Comparison of ENCODE assay signal across 8 mouse cellular contexts in genomic region chr14:76479867-76480266, GRCm38 (mm10).
DNase-seq lines count a peak whose midpoint lies in the region; ATAC-seq and TF ChIP-seq lines count a peak whose summit lies in the region.

No protein-coding gene starts in this region.

- H3K4me2 ChIP-seq in forebrain, embryonic 15.5 days (replicated peaks), result no peak overlapping the region
- no peak overlapping the region for H3K4me2 ChIP-seq in forebrain, embryonic 12.5 days
- H3K4me2 ChIP-seq in kidney, postnatal 0 days (ENCODE audit: low read length), result no peak overlapping the region; the same call in 1 of the 2 replicates

- no peak overlapping the region for H3K4me3 ChIP-seq in forebrain, embryonic 15.5 days
- no peak overlapping the region for H3K4me3 ChIP-seq in forebrain, embryonic 12.5 days (replicated peaks)
- H3K4me3 ChIP-seq in embryonic fibroblast, embryonic 13.5 days (ENCODE audit: insufficient read depth, low read length), result no peak overlapping the region
- no peak overlapping the region for H3K4me3 ChIP-seq in kidney, postnatal 0 days (replicated peaks; ENCODE audit: low read depth, low read length)

- H3K9ac ChIP-seq in forebrain, embryonic 15.5 days (replicated peaks), result no peak overlapping the region
- no peak overlapping the region for H3K9ac ChIP-seq in forebrain, embryonic 12.5 days
- no peak overlapping the region for H3K9ac ChIP-seq in kidney, postnatal 0 days (ENCODE audit: low read depth, low read length)

- no peak overlapping the region for H3K27ac ChIP-seq in forebrain, embryonic 15.5 days (replicated peaks)
- H3K27ac ChIP-seq in forebrain, embryonic 12.5 days, result no peak overlapping the region
- peak overlapping the region; percentile 44; the same call in 1 of the 2 replicates for H3K27ac ChIP-seq in embryonic fibroblast, embryonic 13.5 days (ENCODE audit: insufficient read depth, low read length)
- H3K27ac ChIP-seq in kidney, postnatal 0 days, result 0 out of 2 replicates have a peak overlapping the region, but pooled peaks have one; percentile 62

- 38% methylated on average over 6 of the region's 6 CpGs for WGBS in forebrain, embryonic 15.5 days
- 42% methylated on average over 6 of the region's 6 CpGs for WGBS in forebrain, embryonic 12.5 days
- WGBS in kidney, postnatal 0 days, result 21% methylated on average over 6 of the region's 6 CpGs

- no peak for TF ChIP-seq POLR2A in embryonic fibroblast, embryonic 13.5 days (IDR thresholded peaks at IDR 0.05; ENCODE audit: low read depth, low read length)

- H3K36me3 ChIP-seq in forebrain, embryonic 15.5 days, result no peaks in the 10 kb centered on the region
- no peaks in the 10 kb centered on the region for H3K36me3 ChIP-seq in forebrain, embryonic 12.5 days (replicated peaks)
- no peaks in the 10 kb centered on the region for H3K36me3 ChIP-seq in kidney, postnatal 0 days (ENCODE audit: insufficient read depth, low read length)

- 0 out of 2 replicates have a peak, but pooled peaks have one; percentile 48 for ATAC-seq in forebrain, embryonic 15.5 days (replicated peaks)
- ATAC-seq in forebrain, embryonic 12.5 days (ENCODE audit: low FRiP score), result no peak
- no peak; the same call in 1 of the 2 replicates for ATAC-seq in kidney, postnatal 0 days (replicated peaks; ENCODE audit: low FRiP score, low read depth)

- no peaks in the 10 kb centered on the region for H3K9me3 ChIP-seq in forebrain, embryonic 15.5 days
- no peaks in the 10 kb centered on the region for H3K9me3 ChIP-seq in forebrain, embryonic 12.5 days
- H3K9me3 ChIP-seq in kidney, postnatal 0 days (replicated peaks; ENCODE audit: low read length), result no peaks in the 10 kb centered on the region

- no peak for TF ChIP-seq CTCF in embryonic fibroblast, embryonic 13.5 days (IDR thresholded peaks at IDR 0.05; ENCODE audit: borderline replicate concordance, insufficient read depth, low read length)
- peak; percentile 92 for TF ChIP-seq CTCF in kidney, postnatal 0 days (IDR thresholded peaks at IDR 0.05; ENCODE audit: low read depth)

- peaks cover 10% of the 10 kb centered on the region; the same call in 1 of the 2 replicates for H3K4me1 ChIP-seq in forebrain, embryonic 15.5 days
- H3K4me1 ChIP-seq in forebrain, embryonic 12.5 days, result peaks cover 9% of the 10 kb centered on the region; the same call in 1 of the 2 replicates
- H3K4me1 ChIP-seq in embryonic fibroblast, embryonic 13.5 days (ENCODE audit: control insufficient read depth, insufficient read depth, low read length), result peaks cover 28% of the 10 kb centered on the region
- H3K4me1 ChIP-seq in kidney, postnatal 0 days (replicated peaks; ENCODE audit: insufficient read depth, low read length), result no peaks in the 10 kb centered on the region

- peak; percentile 56 for DNase-seq in thymus, postnatal 0 days (ENCODE audit: low spot score)
- no peak for DNase-seq in thymus, postnatal 36 days
- peak; percentile 88 for DNase-seq in kidney, postnatal 0 days (ENCODE audit: low spot score)
- peak; percentile 11 to 24 for DNase-seq in natural killer cell, adult 2 months (ENCODE audit: low spot score in 2 of 2)
- DNase-seq in yolk sac, embryonic 10.5 days (ENCODE audit: low spot score), result no peak

- no peaks in the 10 kb centered on the region for H3K27me3 ChIP-seq in forebrain, embryonic 15.5 days
- no peaks in the 10 kb centered on the region for H3K27me3 ChIP-seq in forebrain, embryonic 12.5 days
- no peaks in the 10 kb centered on the region for H3K27me3 ChIP-seq in kidney, postnatal 0 days (ENCODE audit: insufficient read depth, low read length)

Comparison
In these comparisons a context has a peak if more than half of its experiments do, and no peak if none do; other contexts are left out.
1. DNase-seq: peak in thymus, postnatal 0 days (single experiment), kidney, postnatal 0 days (single experiment) and natural killer cell, adult 2 months (2 of 2); none in thymus, postnatal 36 days (0 of 2) and yolk sac, embryonic 10.5 days (single experiment).
2. H3K27ac ChIP-seq: peak in embryonic fibroblast, embryonic 13.5 days (single experiment) and kidney, postnatal 0 days (single experiment); none in forebrain, embryonic 15.5 days (single experiment) and forebrain, embryonic 12.5 days (single experiment).